Mouse (Mus musculus) olfactory bulb, adult 2 months (tissue): ENCODE measurements at regions not wholly inside any gene's neighbourhood (a gene's known extent, or its start where the extent isn't known, plus 50 kb on each side); places are given as distances from the start of the nearest gene placed in this dataset.

Experiments
- CTCF ChIP-seq: fragments of 200-500 bp; IDR thresholded peaks from 2 replicates; pipeline ENCODE4 v1.5.1; 2012; ENCODE audit warnings: low read depth, mild to moderate bottlenecking, low read length, moderate library complexity; ENCODE audit not compliant: insufficient read depth
- POLR2A ChIP-seq: fragments of 200-500 bp; IDR thresholded peaks from 2 replicates; pipeline ENCODE4 v1.6.1; 2012; ENCODE audit warnings: mild to moderate bottlenecking, low read depth, low read length, moderate library complexity; ENCODE audit not compliant: insufficient read depth

DNA sequence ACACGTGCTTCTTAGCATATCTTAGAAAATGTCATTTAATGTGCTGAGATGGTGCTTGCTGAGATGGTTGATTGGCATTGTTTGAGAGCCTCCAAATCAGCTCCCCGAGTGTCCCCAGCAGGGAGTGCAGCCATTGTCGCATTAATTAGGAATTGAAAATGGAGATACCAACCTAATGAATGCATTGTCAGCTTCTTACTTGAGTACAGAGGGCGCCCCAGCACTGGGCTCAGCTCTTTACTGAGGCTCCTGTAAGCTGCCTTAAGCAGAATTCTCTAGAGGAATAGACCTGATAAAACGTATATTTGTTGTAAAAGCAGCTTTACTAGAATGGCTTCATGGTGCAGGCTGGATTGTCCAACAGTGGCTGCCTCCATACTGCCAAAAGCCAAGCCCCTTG is 415.1 kb upstream of the Gulo start:
- no peak for TF ChIP-seq CTCF
- no peak for TF ChIP-seq POLR2A
